Mouse (Mus musculus) heart, postnatal 10 days (tissue): ENCODE measurements around the gene Ptpn1. TPM values are rescaled to one million over a fixed set of nuclear protein-coding genes. Genes with fewer than 3 reads are reported as not detected.

Source experiments
- DNase-seq, 2 experiments: peaks; one replicate each; pipeline ENCODE4 v3.0.0; 2021
- intact Hi-C: fragments of 180-260 bp; cut with DNase I; formaldehyde crosslinking; loops from one replicate; pipeline ENCODE4 v1.15.1; 2025
- total RNA-seq, 2 experiments: library from RNA; stranded (reverse); gene quantifications; 2 replicates each; pipeline ENCODE4 v1.2.3; 2021

The Ptpn1 gene
- total RNA-seq, 2 experiments from 2014 or later, result 27.3 to 34.9 TPM

DNA sequence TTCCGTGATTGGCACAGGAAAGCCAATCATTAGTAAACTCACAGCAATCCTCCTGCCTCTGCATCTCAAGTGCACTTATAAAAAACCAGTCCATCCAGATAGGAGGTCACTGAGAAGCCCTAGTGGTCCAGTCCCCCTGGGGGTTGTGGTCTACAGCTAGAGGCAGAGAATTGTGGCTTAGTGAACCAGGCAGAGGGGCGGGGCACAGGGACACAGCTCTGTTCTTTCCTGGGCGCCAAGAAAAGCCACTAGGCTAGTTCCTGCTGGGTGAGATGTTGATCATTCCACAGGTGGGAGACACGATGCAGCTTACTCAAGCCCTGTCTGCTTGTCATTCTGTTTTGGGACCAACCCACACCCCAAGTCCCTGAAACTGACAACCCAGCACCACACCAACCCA is 70.3 kb downstream of the Ptpn1 start:
- no peak for DNase-seq
- intact Hi-C loops, result no loop called here

DNA sequence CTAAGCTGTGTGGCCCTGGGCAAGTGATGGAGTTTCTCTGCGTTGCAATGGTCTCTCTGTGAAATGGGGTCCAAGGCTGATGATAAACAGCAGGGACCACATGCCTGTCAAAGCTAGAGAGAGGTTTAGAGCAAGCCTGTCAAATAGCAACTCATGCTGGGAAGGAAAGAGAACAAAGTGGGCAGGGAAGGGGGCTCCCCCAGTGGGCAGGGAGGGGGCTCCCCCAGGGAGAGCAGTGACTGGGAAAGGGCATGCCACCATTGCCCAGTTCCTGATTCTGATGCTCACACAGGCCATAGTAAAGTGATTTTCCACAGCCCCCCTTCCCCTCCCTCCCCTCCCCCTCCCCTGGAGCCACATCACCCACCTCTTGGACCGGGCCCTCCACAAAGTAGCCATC is 71.0 kb downstream of the Ptpn1 start:
- DNase-seq, result no peak
- intact Hi-C loops, result no loop called here

DNA sequence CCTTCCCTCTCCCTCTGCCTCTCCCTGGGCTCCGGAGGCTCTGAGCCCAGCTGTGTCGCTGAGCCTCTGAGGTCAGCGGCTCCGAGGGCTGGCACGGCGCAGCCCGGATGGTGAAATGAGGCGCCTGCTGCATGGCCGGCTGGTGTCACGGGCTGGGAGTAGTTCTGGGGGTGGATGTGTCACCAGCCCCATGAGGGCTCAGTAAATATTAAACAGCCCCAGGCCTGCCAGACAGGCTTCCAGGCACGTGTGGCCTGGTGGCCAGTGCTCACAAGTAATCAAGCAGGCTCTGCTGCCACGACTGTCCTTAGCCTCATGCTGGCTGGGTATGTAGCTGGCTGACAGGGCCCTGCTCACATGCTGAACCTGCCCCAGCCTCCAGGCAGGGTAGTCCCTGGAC is 71.6 kb downstream of the Ptpn1 start:
- DNase-seq, result no peak
- intact Hi-C loops, result no loop called here

- intact Hi-C loops, result no loop called here
Observed at GRCm38 (mm10) chr2:168004369-168004768, 72.5 kb downstream of the Ptpn1 start.

DNA sequence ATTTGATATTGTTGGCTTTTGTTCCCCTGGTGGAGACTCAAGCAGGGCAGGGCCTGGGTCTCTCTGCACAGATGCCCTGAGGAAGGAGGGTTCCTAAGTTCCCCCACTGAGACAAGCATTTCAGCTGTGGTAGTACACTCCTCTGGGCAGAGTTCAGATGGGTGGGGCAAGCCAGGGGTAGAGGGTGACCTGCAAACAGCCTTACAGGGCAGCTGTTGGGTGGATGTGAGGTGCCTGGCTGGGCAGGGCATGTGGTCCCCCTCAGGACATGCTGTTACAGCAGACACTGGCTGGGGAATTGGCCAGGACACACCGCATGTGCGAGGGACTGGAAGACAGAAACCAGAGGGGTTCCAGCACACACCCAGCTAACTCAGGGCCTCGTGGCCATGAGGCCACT is 73.1 kb downstream of the Ptpn1 start:
- intact Hi-C loops, result no loop called here
- DNase-seq, result no peak

More at GRCm38 (mm10) chr2:168004369-168004768, 72.5 kb downstream of the Ptpn1 start:
- no peak for DNase-seq

- intact Hi-C loops, result no loop called here
- DNase-seq, result no peak
Observed at GRCm38 (mm10) chr2:168005616-168006015, 73.8 kb downstream of the Ptpn1 start.

DNA sequence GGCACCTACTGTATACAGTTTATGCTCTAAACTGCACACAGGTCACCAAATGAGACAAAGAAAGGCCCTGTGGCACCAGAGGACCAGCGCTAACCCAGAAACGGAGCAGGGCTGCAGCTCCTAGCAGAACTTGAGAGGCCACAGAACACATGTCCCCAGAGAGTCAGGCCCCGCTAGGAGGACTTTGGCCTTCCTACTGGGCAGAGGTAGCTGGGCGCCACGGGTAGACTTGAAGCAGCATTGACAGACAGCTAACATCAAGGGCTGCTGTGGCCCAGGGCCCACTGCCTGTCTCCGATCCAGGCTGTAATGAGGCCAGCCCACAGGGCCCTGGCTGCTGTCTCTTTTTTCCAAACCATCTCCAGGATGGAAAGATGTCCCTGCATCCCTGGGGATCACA is 74.6 kb downstream of the Ptpn1 start:
- DNase-seq, result no peak
- intact Hi-C loops, result no loop called here

- intact Hi-C loops, result no loop called here
- no peak for DNase-seq
Observed at GRCm38 (mm10) chr2:168008132-168008531, 76.3 kb downstream of the Ptpn1 start.

DNA sequence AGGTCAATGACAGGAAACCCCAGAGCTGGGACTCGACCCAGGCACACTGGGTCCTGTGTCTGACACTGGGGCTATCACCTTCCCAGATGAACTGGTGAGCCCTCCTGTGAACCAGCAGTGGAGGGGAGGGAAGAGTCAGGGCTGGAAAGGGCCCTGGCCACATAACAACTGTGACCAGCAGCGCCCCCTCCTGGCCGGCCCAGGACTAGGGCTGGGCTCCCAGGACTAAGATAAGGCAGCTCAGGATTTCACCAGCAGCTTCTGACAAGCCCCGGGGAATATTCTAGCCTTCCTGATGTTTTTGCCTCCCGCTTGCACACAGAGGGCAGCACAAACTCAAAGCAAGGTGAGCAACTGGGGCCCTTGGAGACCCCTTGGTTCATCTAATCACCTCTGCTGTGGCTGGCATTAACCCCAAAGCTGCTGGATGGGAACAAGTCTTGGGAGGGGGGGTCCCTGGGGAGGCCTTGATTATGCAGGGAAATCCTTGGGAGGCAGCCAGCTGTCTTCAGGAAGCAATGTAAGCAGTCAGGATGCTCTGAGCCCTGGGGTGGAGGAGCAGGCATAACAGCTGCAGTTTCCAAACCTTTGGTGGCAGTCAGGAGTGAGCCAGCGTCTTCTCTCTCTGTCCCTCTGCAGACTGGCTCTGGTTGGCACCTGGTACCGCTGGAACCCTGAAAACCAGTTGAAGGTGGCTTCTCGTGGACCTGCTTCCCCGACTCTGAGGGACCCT is 78.2 kb downstream of the Ptpn1 start, which contains the start of gene Ripor3:
Ripor3 (minus strand) TSS at position 683 of the 733 bp plus-strand sequence.
- DNase-seq, result peak; percentile 82 to 90
- intact Hi-C loops, result loop anchor here (5.0 kb wide), 1 partner anchor 98 kb away; no protein-coding TSS in a partner anchor

DNA sequence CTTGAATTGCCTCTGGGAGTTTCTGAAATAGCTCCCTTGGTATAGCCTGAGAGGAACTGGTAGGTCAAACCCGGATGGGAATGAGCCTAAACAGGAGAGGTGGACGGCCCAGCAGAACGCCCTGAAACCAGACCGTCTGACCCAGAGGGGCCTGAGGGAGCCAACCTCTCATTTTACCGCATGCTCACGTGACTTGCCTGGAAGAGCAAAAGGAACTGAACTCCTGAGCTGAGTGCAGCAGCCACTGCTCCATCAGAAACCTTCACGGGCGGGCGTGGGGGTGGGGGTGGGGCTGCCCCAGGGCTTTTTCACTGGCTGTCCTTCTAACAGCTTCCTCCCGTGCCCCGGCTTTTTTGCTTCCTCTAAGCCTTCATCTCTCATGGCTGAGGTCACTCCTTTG is 79.0 kb downstream of the Ptpn1 start:
- intact Hi-C loops, result loop anchor here (5.0 kb wide), 1 partner anchor 99 kb away; no protein-coding TSS in a partner anchor
- DNase-seq, result no peak

DNA sequence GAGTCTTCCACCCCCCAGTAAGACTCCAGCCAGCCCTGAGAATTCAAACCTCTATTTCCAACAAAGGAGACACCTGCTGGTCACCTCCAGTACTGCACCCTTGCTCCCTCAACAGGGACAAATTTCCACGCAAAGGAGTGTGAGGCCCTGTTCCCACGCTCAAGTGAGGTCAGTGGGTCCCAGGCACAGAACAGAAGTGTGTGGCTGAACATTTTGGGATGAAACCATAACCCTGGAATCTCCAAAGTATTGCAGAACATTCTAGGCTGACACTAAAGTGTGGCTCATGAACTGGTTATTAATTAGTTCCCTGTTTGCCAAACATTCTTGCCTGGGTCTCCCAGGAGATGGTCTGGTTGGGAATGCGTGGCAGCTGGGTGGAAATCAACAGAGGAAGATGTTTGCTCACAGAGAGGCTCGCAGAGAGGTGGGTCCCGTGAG is 85.1 kb downstream of the Ptpn1 start:
- intact Hi-C loops, result loop anchor here (5.0 kb wide), 1 partner anchor 65 kb away; the partner anchor contains the start of gene Pard6b
- peak; percentile 81 to 89 for DNase-seq

DNA sequence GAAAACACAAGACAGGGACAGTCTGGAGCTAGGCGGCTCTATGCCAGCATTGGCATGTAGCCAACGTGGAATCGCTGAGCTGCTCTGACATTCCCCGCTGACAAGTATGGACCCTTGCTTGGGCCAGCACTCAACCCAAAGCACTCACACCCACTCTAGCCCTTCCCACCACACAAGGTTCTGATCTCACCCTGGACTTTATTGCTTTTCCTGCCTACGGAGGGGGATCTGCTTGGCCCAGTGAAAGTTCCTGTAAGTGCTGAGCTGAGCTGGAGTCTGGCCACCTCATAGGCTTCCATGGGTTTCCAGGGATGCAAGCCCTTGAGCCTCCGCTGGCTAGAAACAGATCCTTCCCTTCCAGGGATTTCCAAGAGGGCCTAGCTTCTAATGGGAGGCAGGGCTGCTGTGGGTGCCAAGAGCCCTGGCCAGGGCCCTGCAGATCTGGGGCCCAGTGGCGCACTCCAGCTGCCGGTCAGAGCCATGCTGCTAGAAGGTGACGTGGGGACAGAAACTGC is 87.4 kb downstream of the Ptpn1 start:
- peak; percentile 82 to 84 for DNase-seq

GRCm38 (mm10) chr2:168023763-168024402 is 92.0 kb downstream of the Ptpn1 start:
- intact Hi-C loops, result no loop called here

More for the DNA sequence above, 87.4 kb downstream of the Ptpn1 start:
- intact Hi-C loops, result loop anchor here (2.0 to 5.0 kb wide), 2 partner anchors 63 to 80 kb away; partner anchors contain the start of gene Pard6b

GRCm38 (mm10) chr2:168025174-168025573 is 93.3 kb downstream of the Ptpn1 start:
- intact Hi-C loops, result no loop called here

More at GRCm38 (mm10) chr2:168023763-168024402, 92.0 kb downstream of the Ptpn1 start:
- no peak for DNase-seq

GRCm38 (mm10) chr2:168025882-168026281 is 94.0 kb downstream of the Ptpn1 start:
- intact Hi-C loops, result no loop called here
- no peak for DNase-seq

More at GRCm38 (mm10) chr2:168025174-168025573, 93.3 kb downstream of the Ptpn1 start:
- DNase-seq, result peak; percentile 78

- no peak for DNase-seq
- intact Hi-C loops, result no loop called here
Observed at GRCm38 (mm10) chr2:168026467-168026866, 94.6 kb downstream of the Ptpn1 start.

DNA sequence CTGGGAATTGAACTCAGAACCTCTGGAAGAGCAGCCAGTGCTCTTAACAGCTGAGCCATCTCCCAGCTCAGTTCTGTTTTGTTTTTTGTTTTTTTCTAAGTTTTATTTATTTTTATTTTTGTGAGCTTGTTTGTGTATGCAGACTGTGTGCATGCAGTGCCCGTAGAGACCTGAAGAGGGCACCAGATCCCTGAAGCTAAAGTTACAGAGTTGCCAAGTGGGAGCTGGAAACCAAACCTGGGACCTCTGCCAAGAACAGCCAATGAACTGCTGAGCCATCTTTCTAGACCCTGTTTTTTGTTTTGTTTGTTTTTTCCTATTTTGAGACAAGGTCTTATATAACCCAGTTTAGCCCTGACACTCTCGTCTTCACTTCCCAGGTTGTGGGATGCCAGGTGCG is 96.5 kb downstream of the Ptpn1 start:
- DNase-seq, result no peak
- intact Hi-C loops, result no loop called here
